Comparison of ENCODE assay signal across 12 mouse cellular contexts in genomic region chr9:44537625-44538301, GRCm38 (mm10). TPM values are rescaled to one million over a fixed set of nuclear protein-coding genes. Genes with fewer than 3 reads are reported as not detected.
DNase-seq lines count a peak whose midpoint lies in the region; ATAC-seq and TF ChIP-seq lines count a peak whose summit lies in the region.
"Had no signal": no experiment of that assay in that cellular context is flagged by ENCODE, and none has a peak within 500 bp of the region (broad histone marks: within the 10 kb centered on the region; RNA-seq: fewer than 3 reads in every experiment).

No protein-coding gene starts in this region.

- H3K36me3 ChIP-seq in heart, embryonic 14.5 days (ENCODE audit: control insufficient read depth, insufficient read depth, low read length): no peaks in the 10 kb centered on the region
- no peaks in the 10 kb centered on the region for H3K36me3 ChIP-seq in CH12.LX (replicated peaks in 1 of 2; ENCODE audit: control insufficient read depth in 1 of 2, insufficient read depth in 1 of 2, low read length in 1 of 2)
- H3K36me3 ChIP-seq in small intestine, adult 2 months (ENCODE audit: control insufficient read depth, insufficient read depth, low read length): no peaks in the 10 kb centered on the region
- H3K36me3 ChIP-seq: G1E had no signal

- H3K27me3 ChIP-seq in heart, embryonic 14.5 days (ENCODE audit: control insufficient read depth, insufficient read depth, low read length): no peaks in the 10 kb centered on the region
- H3K27me3 ChIP-seq in CH12.LX (replicated peaks): no peaks in the 10 kb centered on the region
- no peaks in the 10 kb centered on the region for H3K27me3 ChIP-seq in small intestine, adult 2 months (ENCODE audit: control insufficient read depth, insufficient read depth, low read length)

- H3K9me3 ChIP-seq in heart, embryonic 14.5 days (ENCODE audit: control insufficient read depth, low read length): no peaks in the 10 kb centered on the region
- no peaks in the 10 kb centered on the region for H3K9me3 ChIP-seq in CH12.LX (replicated peaks; ENCODE audit: low read length)
- H3K9me3 ChIP-seq: G1E had no signal

- H3K4me2 ChIP-seq in heart, embryonic 14.5 days (ENCODE audit: low read length): 0 out of 2 replicates have a peak overlapping the region, but pooled peaks have one; percentile 14
- H3K4me2 ChIP-seq in CH12.LX (ENCODE audit: insufficient read depth, low read depth, poor library complexity, severe bottlenecking): peak overlapping the region; percentile 45

- TF ChIP-seq RAD21 in CH12.LX (IDR thresholded peaks at IDR 0.05; ENCODE audit: low read depth, low read length): no peak; the same call in none of the 2 replicates

- in situ Hi-C loops in CH12.LX (cut with MboI; ENCODE audit: low pct_ligation_motif_present, low pct_unique_long_range_greater_than_20kb, low sequenced_read_pairs): no loop called here

- intact Hi-C loops in heart, postnatal 14 days (cut with DNase I): no loop called here

- H3K9ac ChIP-seq in heart, embryonic 14.5 days (ENCODE audit: low read length): no peak overlapping the region
- H3K9ac ChIP-seq in CH12.LX (ENCODE audit: insufficient read depth, low read depth): no peak overlapping the region

- no peak overlapping the region for H3K27ac ChIP-seq in heart, embryonic 14.5 days (replicated peaks in 1 of 2; ENCODE audit: control insufficient read depth in 1 of 2, insufficient read depth in 1 of 2, low read depth in 2 of 2, low read length in 2 of 2)
- peak overlapping the region; percentile 27; the same call in 1 of the 2 replicates for H3K27ac ChIP-seq in CH12.LX (ENCODE audit: insufficient read depth, low read depth)
- 0 out of 2 replicates have a peak overlapping the region, but pooled peaks have one; percentile 18 for H3K27ac ChIP-seq in small intestine, adult 2 months (ENCODE audit: insufficient read depth, low read depth, low read length)

- dilution Hi-C loops in CH12.LX (cut with MboI; ENCODE audit: extremely low pct_ligation_motif_present, extremely low pct_unique_long_range_greater_than_20kb, low sequenced_read_pairs): no loop called here

- 40% methylated on average over 19 of the region's 19 CpGs for WGBS in heart, embryonic 14.5 days
- WGBS in small intestine, adult 2 months: 68% methylated on average over 19 of the region's 19 CpGs

- TF ChIP-seq EP300 in CH12.LX (IDR thresholded peaks at IDR 0.05; ENCODE audit: low read length): peak; percentile 91

- peak; percentile 21; the same call in 1 of the 2 replicates for ATAC-seq in heart, embryonic 14.5 days (ENCODE audit: insufficient number of reproducible peaks, insufficient read depth, low FRiP score, low read depth)
- peak; percentile 64 for ATAC-seq in inflammation-experienced regulatory T-cells, adult 6 months
- ATAC-seq: forebrain, embryonic 14.5 days had no signal

- peaks cover 6 to 12% of the 10 kb centered on the region in 2 experiments; a peak in 3 of 4 replicates for H3K4me1 ChIP-seq in heart, embryonic 14.5 days (ENCODE audit: control insufficient read depth in 2 of 2, insufficient read depth in 2 of 2, low read length in 2 of 2)
- H3K4me1 ChIP-seq in CH12.LX (ENCODE audit: control insufficient read depth in 1 of 2, insufficient read depth in 2 of 2): peaks cover 31 to 65% of the 10 kb centered on the region in 2 experiments
- peaks cover 7% of the 10 kb centered on the region for H3K4me1 ChIP-seq in small intestine, adult 2 months (ENCODE audit: control insufficient read depth, insufficient read depth, insufficient read length, low read length)

- no peak overlapping the region for H3K4me3 ChIP-seq in heart, embryonic 14.5 days (ENCODE audit: control insufficient read depth in 1 of 2, insufficient read depth in 1 of 2, low read depth in 1 of 2, low read length in 2 of 2)
- peak overlapping the region in 1 of 3 experiments; percentile 18 for H3K4me3 ChIP-seq in CH12.LX (replicated peaks in 1 of 3; ENCODE audit: low read depth in 2 of 3, low read length in 2 of 3, poor library complexity in 1 of 3)
- no peak overlapping the region for H3K4me3 ChIP-seq in small intestine, adult 2 months (ENCODE audit: low read depth, low read length)

- TF ChIP-seq POLR2A in CH12.LX (IDR thresholded peaks at IDR 0.05; ENCODE audit: low read depth, low read length): no peak
- no peak for TF ChIP-seq POLR2A in small intestine, adult 2 months (IDR thresholded peaks at IDR 0.05; ENCODE audit: low read depth, low read length)

- H3K79me2 ChIP-seq in CH12.LX (replicated peaks; ENCODE audit: control insufficient read depth, extremely low read depth, insufficient read depth, poor library complexity, severe bottlenecking): no peaks in the 10 kb centered on the region

- no peak for DNase-seq in heart, postnatal 14 days
- DNase-seq in CH12.LX (ENCODE audit: extremely low read depth): peak; percentile 84
- DNase-seq in cerebellum, postnatal 36 days: no peak
- no peak for DNase-seq in layer of hippocampus, postnatal 10 days (ENCODE audit: low spot score in 2 of 2)
- DNase-seq in cerebellum, adult 11-12 months: no peak
- DNase-seq: cerebellum, adult 18-20 months; kidney, adult 2 months had no signal

- TF ChIP-seq CTCF in CH12.LX (conservative IDR thresholded peaks at IDR 0.05 in 1 of 2, IDR thresholded peaks at IDR 0.05 in 1 of 2; ENCODE audit: low read depth in 2 of 2, low read length in 2 of 2): no peak
- TF ChIP-seq CTCF in small intestine, adult 2 months (IDR thresholded peaks at IDR 0.05; ENCODE audit: extremely low read depth, insufficient read length, insufficient replicate concordance, low read depth, low read length): no peak

TF ChIP-seq in CH12.LX, 34 proteins besides CTCF, POLR2A, EP300 and RAD21 (continues in another document):
- TF ChIP-seq ZKSCAN1 (IDR thresholded peaks at IDR 0.05; ENCODE audit: borderline replicate concordance, low read depth, low read length) (no peak), ETS1 (conservative IDR thresholded peaks at IDR 0.05; ENCODE audit: low read depth, low read length) (peak; percentile 96), UBTF (IDR thresholded peaks at IDR 0.05; ENCODE audit: low read depth, low read length) (peak; percentile 62; the same call in 1 of the 2 replicates), KAT2A (IDR thresholded peaks at IDR 0.05; ENCODE audit: insufficient replicate concordance, low read length) (0 out of 2 replicates have a peak, but pooled peaks have one; percentile 7), TBP (conservative IDR thresholded peaks at IDR 0.05; ENCODE audit: low read depth, low read length) (no peak), TCF12 (IDR thresholded peaks at IDR 0.05; ENCODE audit: low read depth, low read length) (peak; percentile 100), NELFE (IDR thresholded peaks at IDR 0.05; ENCODE audit: low read depth, low read length) (peak; percentile 39; the same call in 1 of the 2 replicates), MYC (IDR thresholded peaks at IDR 0.05; ENCODE audit: low read depth, low read length) (peak; percentile 75; the same call in 1 of the 2 replicates), PAX5 (IDR thresholded peaks at IDR 0.05; ENCODE audit: low read length) (no peak), POLR2AphosphoS2 (IDR thresholded peaks at IDR 0.05; ENCODE audit: low read depth, low read length) (no peak), MXI1 (IDR thresholded peaks at IDR 0.05; ENCODE audit: low read depth, low read length) (peak; percentile 46; the same call in 1 of the 2 replicates), JUN (IDR thresholded peaks at IDR 0.05; ENCODE audit: insufficient read depth, low read depth, low read length) (peak; percentile 75), USF1 (IDR thresholded peaks at IDR 0.05; ENCODE audit: low read depth, low read length) (no peak), RCOR1 (conservative IDR thresholded peaks at IDR 0.05; ENCODE audit: low read depth, low read length) (peak; percentile 89), MAZ (IDR thresholded peaks at IDR 0.05; ENCODE audit: low read depth, low read length) (peak; percentile 98), MAFK (IDR thresholded peaks at IDR 0.05; ENCODE audit: insufficient replicate concordance, low read length) (peak; percentile 84), SIN3A (IDR thresholded peaks at IDR 0.05; ENCODE audit: low read length) (peak; percentile 54), ZNF384 (IDR thresholded peaks at IDR 0.05; ENCODE audit: low read depth, low read length) (peak; percentile 48), BHLHE40 (IDR thresholded peaks at IDR 0.05; ENCODE audit: low read depth, low read length) (peak; percentile 97), NRF1 (IDR thresholded peaks at IDR 0.05; ENCODE audit: low read depth, low read length) (peak; percentile 46; the same call in 1 of the 2 replicates), SMC3 (IDR thresholded peaks at IDR 0.05; ENCODE audit: low read depth, low read length) (no peak; the same call in none of the 2 replicates), ELF1 (IDR thresholded peaks at IDR 0.05; ENCODE audit: low read depth, low read length) (peak; percentile 77), MEF2A (IDR thresholded peaks at IDR 0.05; ENCODE audit: borderline replicate concordance, low read depth, low read length) (peak; percentile 92), HCFC1 (IDR thresholded peaks at IDR 0.05; ENCODE audit: low read depth, low read length) (peak; percentile 52), ZC3H11A (IDR thresholded peaks at IDR 0.05; ENCODE audit: low read depth, low read length) (no peak), USF2 (conservative IDR thresholded peaks at IDR 0.05; ENCODE audit: low read depth, low read length) (no peak)

RNA-seq across cellular contexts. Expression of gene Cxcr5, which starts 23.9 kb away (rescaled TPM):
- polyA plus RNA-seq in heart, embryonic 14.5 days (2014; fragmentation: Nextera tagmentation; extraction: Ambion mirVana): not detected in 2 replicates
- under 1 TPM; 0.12 to 0.20 TPM for total RNA-seq in heart, postnatal 14 days (2021)
- total RNA-seq in CH12.LX (2012; rRNA removed) (27.7 and 30.2 TPM in 2 replicates), CH12.LX (2014; rRNA removed) (75.4 and 93.4 TPM in 2 replicates)
- 61.2 and 70.5 TPM in 2 replicates for polyA plus RNA-seq in CH12.LX (2012; ENCODE audit: insufficient read length, low read depth)
- 100 to 1,000 TPM in 2 of 3 experiments, 10 to 100 TPM in 1; 62.4 to 131 (median 115) TPM for polyA plus RNA-seq in inflammation-experienced regulatory T-cells, adult 6 months (2017; shearing (Covaris generic))
- 2.0 and 5.7 TPM in 2 replicates for polyA plus RNA-seq in small intestine, adult 2 months (2012; rRNA removed)
- total RNA-seq in layer of hippocampus, postnatal 10 days (2021): not detected
- polyA plus RNA-seq: forebrain, embryonic 14.5 days; G1E had no signal

RNA-seq across cellular contexts. Expression of gene Bcl9l, which starts 55.1 kb away (rescaled TPM):
- polyA plus RNA-seq in heart, embryonic 14.5 days (2014; fragmentation: Nextera tagmentation; extraction: Ambion mirVana): 12.1 and 12.5 TPM in 2 replicates
- 10 to 100 TPM; 57.9 to 64.9 TPM for total RNA-seq in heart, postnatal 14 days (2021)
- 0.88 and 1.6 TPM in 2 replicates for total RNA-seq in CH12.LX (2012; rRNA removed)
- 0.08 and 0.67 TPM in 2 replicates for total RNA-seq in CH12.LX (2014; rRNA removed)
- 6.2 and 7.5 TPM in 2 replicates for polyA plus RNA-seq in CH12.LX (2012; ENCODE audit: insufficient read length, low read depth)
- polyA plus RNA-seq in inflammation-experienced regulatory T-cells, adult 6 months (2017; shearing (Covaris generic)): 10 to 100 TPM; 11.1 to 12.4 (median 12.2) TPM
- polyA plus RNA-seq in small intestine, adult 2 months (2012; rRNA removed): 21.8 and 28.1 TPM in 2 replicates
- 10 to 100 TPM; 91.2 to 97.7 TPM for total RNA-seq in layer of hippocampus, postnatal 10 days (2021)

Comparison
In these comparisons a context has a peak if more than half of its experiments do, and no peak if none do; other contexts are left out.
1. H3K27ac ChIP-seq: peak in CH12.LX (single experiment) and small intestine, adult 2 months (single experiment); none in heart, embryonic 14.5 days (0 of 2).